Mouse (Mus musculus): ENCODE data around the gene Grm2.

- TF ChIP-seq GATA1 (IDR thresholded peaks at IDR 0.05; ENCODE audit: borderline replicate concordance, low read length) = no peak
- TF ChIP-seq FLI1 (IDR thresholded peaks at IDR 0.05; ENCODE audit: low read length) = no peak
Observed at GRCm38 (mm10) chr9:106678242-106678641, 22.4 kb upstream of the Grm2 start.
